Mouse (Mus musculus) midbrain, embryonic 14.5 days (tissue): Measurements from ENCODE around the gene Ugt1a9. TPM values are rescaled to one million over a fixed set of nuclear protein-coding genes. Genes with fewer than 3 reads are reported as not detected.

Source experiments
- ATAC-seq: fragments of 200-750 bp; cut with Nextera tagmentation; 2 replicates; pipeline ENCODE4 v1.8.0; 2017; ENCODE audit warnings: moderate number of reproducible peaks, moderate library complexity; ENCODE audit not compliant: low FRiP score, low TSS enrichment
- DNase-seq: peaks from one replicate; pipeline ENCODE4 v3.0.0-alpha.2; 2015
- H3K27ac ChIP-seq: fragments of 300-500 bp; sonication (generic); replicated peaks from 2 replicates; pipeline ENCODE4 v1.5.1; 2014; ENCODE audit warnings: mild to moderate bottlenecking, low read depth, low read length, moderate library complexity
- H3K27me3 ChIP-seq: fragments of 300-500 bp; sonication (generic); 2 replicates; pipeline ENCODE4 v1.6.1; 2014; ENCODE audit warnings: low read length, control low read depth, mixed read lengths; ENCODE audit not compliant: control insufficient read depth, insufficient read depth
- H3K36me3 ChIP-seq: fragments of 300-500 bp; sonication (generic); 2 replicates; pipeline ENCODE4 v1.6.1; 2014; ENCODE audit warnings: low read length, control low read depth; ENCODE audit not compliant: control insufficient read depth, insufficient read depth
- H3K4me1 ChIP-seq: fragments of 300-500 bp; sonication (generic); 2 replicates; pipeline ENCODE4 v1.6.1; 2014; ENCODE audit warnings: mild to moderate bottlenecking, antibody characterized with exemption, low read length, control low read depth; ENCODE audit not compliant: control insufficient read depth, insufficient read depth
- H3K4me2 ChIP-seq: fragments of 300-500 bp; sonication (generic); 2 replicates; pipeline ENCODE4 v1.6.1; 2014; ENCODE audit warnings: mild to moderate bottlenecking, low read length, moderate library complexity
- H3K4me3 ChIP-seq: fragments of 300-500 bp; sonication (generic); replicated peaks from 2 replicates; pipeline ENCODE4 v1.5.1; 2014; ENCODE audit warnings: low read depth, low read length
- H3K9ac ChIP-seq: fragments of 300-500 bp; sonication (generic); replicated peaks from 2 replicates; pipeline ENCODE4 v1.6.1; 2014; ENCODE audit warnings: mild to moderate bottlenecking, low read length, moderate library complexity
- H3K9me3 ChIP-seq: fragments of 300-500 bp; sonication (generic); 2 replicates; pipeline ENCODE4 v1.6.1; 2016; ENCODE audit warnings: low read length, control low read depth, mixed read lengths; ENCODE audit not compliant: control insufficient read depth
- WGBS: fragments of 180-500 bp; shearing (Covaris S2); extraction: QIAGEN DNeasy Blood & Tissue Kit; methylation state at CpG from one replicate; pipeline ENCODE4 v1.1.7; 2014; 5-methylcytosine and 5-hydroxymethylcytosine counted together
- polyA plus RNA-seq: library from polyadenylated mRNA; unstranded; fragments of >200 nt; fragmentation: Nextera tagmentation; extraction: Ambion mirVana; gene quantifications from 2 replicates; pipeline ENCODE4 v1.2.1, GENCODE M21; 2014

The Ugt1a9 gene
- polyA plus RNA-seq, 1 experiment from 2014 or later: not detected

- Histone ChIP-seq H3K27me3 (no peaks in the 10 kb centered on the region), H3K4me3 (no peak overlapping the region), H3K9me3 (peaks cover 95% of the 10 kb centered on the region), H3K4me2 (no peak overlapping the region), H3K4me1 (no peaks in the 10 kb centered on the region), H3K9ac (no peak overlapping the region), H3K36me3 (no peaks in the 10 kb centered on the region), H3K27ac (no peak overlapping the region)
- DNase-seq: no peak
- WGBS: 83% methylated on average over 5 of the region's 5 CpGs
- no peak for ATAC-seq
Measured at GRCm38 (mm10) chr1:88250023-88250422, 179.4 kb downstream of the Ugt1a9 start.

- no peak overlapping the region for H3K9ac ChIP-seq
- peaks cover 92% of the 10 kb centered on the region for H3K9me3 ChIP-seq
- 74% methylated on average over 8 of the region's 8 CpGs for whole genome bisulfite sequencing
- H3K27me3 ChIP-seq: no peaks in the 10 kb centered on the region
- H3K4me2 ChIP-seq: no peak overlapping the region
- no peak overlapping the region for H3K4me3 ChIP-seq
- H3K36me3 ChIP-seq: no peaks in the 10 kb centered on the region
- DNase-seq (no peak), ATAC-seq (no peak)
- H3K27ac ChIP-seq: no peak overlapping the region
- no peaks in the 10 kb centered on the region for H3K4me1 ChIP-seq
Measured at GRCm38 (mm10) chr1:88253106-88253505, 182.5 kb downstream of the Ugt1a9 start.

- Histone ChIP-seq H3K4me1 (no peaks in the 10 kb centered on the region), H3K9me3 (peaks cover 88% of the 10 kb centered on the region), H3K4me3 (no peak overlapping the region), H3K36me3 (no peaks in the 10 kb centered on the region), H3K4me2 (no peak overlapping the region), H3K27ac (no peak overlapping the region), H3K9ac (no peak overlapping the region), H3K27me3 (no peaks in the 10 kb centered on the region)
- no peak for DNase-seq
- no peak for ATAC-seq
- 76% methylated on average over 6 of the region's 6 CpGs for WGBS
Measured at GRCm38 (mm10) chr1:88253540-88253939, 182.9 kb downstream of the Ugt1a9 start.

- DNase-seq: no peak
- H3K27me3 ChIP-seq: no peaks in the 10 kb centered on the region
- 88% methylated on average over 12 of the region's 12 CpGs for WGBS
Measured at GRCm38 (mm10) chr1:88254793-88255465, 184.3 kb downstream of the Ugt1a9 start.

GRCm38 (mm10) chr1:88255466-88255857 lies 184.9 kb downstream of the Ugt1a9 start:
- H3K4me1 ChIP-seq: no peaks in the 10 kb centered on the region
- no peak overlapping the region for H3K4me3 ChIP-seq
- peaks cover 69% of the 10 kb centered on the region for H3K9me3 ChIP-seq
- H3K27ac ChIP-seq: no peak overlapping the region
- 56% methylated on average over 2 of the region's 2 CpGs for WGBS
- H3K4me2 ChIP-seq: no peak overlapping the region
- H3K36me3 ChIP-seq: peaks cover 11% of the 10 kb centered on the region
- no peak for DNase-seq
- no peak overlapping the region for H3K9ac ChIP-seq
- peak; percentile 2; the same call in 1 of the 2 replicates for ATAC-seq
- no peaks in the 10 kb centered on the region for H3K27me3 ChIP-seq

More at GRCm38 (mm10) chr1:88254793-88255465, 184.3 kb downstream of the Ugt1a9 start:
- Histone ChIP-seq H3K4me1 (no peaks in the 10 kb centered on the region), H3K27ac (no peak overlapping the region), H3K9me3 (peaks cover 74% of the 10 kb centered on the region), H3K4me3 (no peak overlapping the region), H3K4me2 (no peak overlapping the region), H3K9ac (no peak overlapping the region), H3K36me3 (peaks cover 6% of the 10 kb centered on the region)
- peak; percentile 7; the same call in 1 of the 2 replicates for ATAC-seq

GRCm38 (mm10) chr1:88255989-88256754 lies 185.6 kb downstream of the Ugt1a9 start:
- peaks cover 18% of the 10 kb centered on the region for H3K36me3 ChIP-seq
- H3K4me1 ChIP-seq: no peaks in the 10 kb centered on the region
- ATAC-seq: no peak; the same call in 1 of the 2 replicates

GRCm38 (mm10) chr1:88256886-88257663 lies 186.5 kb downstream of the Ugt1a9 start:
- 81% methylated on average over 10 of the region's 10 CpGs for WGBS

More at GRCm38 (mm10) chr1:88255989-88256754, 185.6 kb downstream of the Ugt1a9 start:
- Histone ChIP-seq H3K4me3 (no peak overlapping the region), H3K4me2 (no peak overlapping the region), H3K9ac (no peak overlapping the region), H3K9me3 (peaks cover 62% of the 10 kb centered on the region), H3K27ac (no peak overlapping the region), H3K27me3 (no peaks in the 10 kb centered on the region)
- DNase-seq: no peak
- 79% methylated on average over 13 of the region's 13 CpGs for WGBS

GRCm38 (mm10) chr1:88257681-88258080 lies 187.1 kb downstream of the Ugt1a9 start:
- H3K9me3 ChIP-seq: peaks cover 50% of the 10 kb centered on the region
- ATAC-seq: no peak
- WGBS: 79% methylated on average over 6 of the region's 6 CpGs

More at GRCm38 (mm10) chr1:88256886-88257663, 186.5 kb downstream of the Ugt1a9 start:
- Histone ChIP-seq H3K4me2 (no peak overlapping the region), H3K36me3 (peaks cover 27% of the 10 kb centered on the region), H3K27ac (no peak overlapping the region), H3K27me3 (no peaks in the 10 kb centered on the region), H3K9me3 (peaks cover 56% of the 10 kb centered on the region), H3K4me1 (no peaks in the 10 kb centered on the region), H3K4me3 (no peak overlapping the region), H3K9ac (no peak overlapping the region)
- ATAC-seq (no peak), DNase-seq (no peak)

More at GRCm38 (mm10) chr1:88257681-88258080, 187.1 kb downstream of the Ugt1a9 start:
- Histone ChIP-seq H3K4me1 (no peaks in the 10 kb centered on the region), H3K4me2 (no peak overlapping the region), H3K36me3 (peaks cover 33% of the 10 kb centered on the region), H3K9ac (no peak overlapping the region), H3K27ac (no peak overlapping the region), H3K27me3 (no peaks in the 10 kb centered on the region), H3K4me3 (no peak overlapping the region)
- no peak for DNase-seq
